Mouse (Mus musculus) macrophage (primary cell): ENCODE measurements around the gene Slc44a4. TPM values are rescaled to one million over a fixed set of nuclear protein-coding genes. Genes with fewer than 3 reads are reported as not detected.
A peak's percentile ranks its signal among the peaks of the same experiment; 100 is the strongest.
"Not testable (repeated sequence)": the region's sequence is repeated elsewhere in the genome, so short reads cannot be mapped to it uniquely, and the experiment has no call there.

ENCODE experiments used
- H3K27ac ChIP-seq: fragments of 350-480 bp; formaldehyde crosslinking; 2 replicates; pipeline ENCODE4 v1.9.0; 2021
- H3K36me3 ChIP-seq: fragments of 350-480 bp; formaldehyde crosslinking; 2 replicates; pipeline ENCODE4 v1.9.0; 2021; ENCODE audit errors: inconsistent target
- H3K4me3 ChIP-seq: fragments of 350-480 bp; formaldehyde crosslinking; 2 replicates; pipeline ENCODE4 v1.9.0; 2021; ENCODE audit errors: inconsistent target
- H3K79me2 ChIP-seq: fragments of 350-480 bp; formaldehyde crosslinking; 2 replicates; pipeline ENCODE4 v1.9.0; 2021; ENCODE audit errors: inconsistent target
- WGBS: methylation state at CpG from one replicate; pipeline ENCODE4 v1.1.7; 2026; ENCODE audit warnings: inconsistent platforms; ENCODE audit not compliant: missing documents; 5-methylcytosine and 5-hydroxymethylcytosine counted together
- polyA plus RNA-seq: library from polyadenylated mRNA; stranded (reverse); fragments of 250-400 nt; gene quantifications from 3 replicates; pipeline ENCODE4 v1.2.4, GENCODE M21; 2018; ENCODE audit warnings: inconsistent platforms

Gene Slc44a4
- polyA plus RNA-seq, 1 experiment from 2014 or later, result not detected

DNA sequence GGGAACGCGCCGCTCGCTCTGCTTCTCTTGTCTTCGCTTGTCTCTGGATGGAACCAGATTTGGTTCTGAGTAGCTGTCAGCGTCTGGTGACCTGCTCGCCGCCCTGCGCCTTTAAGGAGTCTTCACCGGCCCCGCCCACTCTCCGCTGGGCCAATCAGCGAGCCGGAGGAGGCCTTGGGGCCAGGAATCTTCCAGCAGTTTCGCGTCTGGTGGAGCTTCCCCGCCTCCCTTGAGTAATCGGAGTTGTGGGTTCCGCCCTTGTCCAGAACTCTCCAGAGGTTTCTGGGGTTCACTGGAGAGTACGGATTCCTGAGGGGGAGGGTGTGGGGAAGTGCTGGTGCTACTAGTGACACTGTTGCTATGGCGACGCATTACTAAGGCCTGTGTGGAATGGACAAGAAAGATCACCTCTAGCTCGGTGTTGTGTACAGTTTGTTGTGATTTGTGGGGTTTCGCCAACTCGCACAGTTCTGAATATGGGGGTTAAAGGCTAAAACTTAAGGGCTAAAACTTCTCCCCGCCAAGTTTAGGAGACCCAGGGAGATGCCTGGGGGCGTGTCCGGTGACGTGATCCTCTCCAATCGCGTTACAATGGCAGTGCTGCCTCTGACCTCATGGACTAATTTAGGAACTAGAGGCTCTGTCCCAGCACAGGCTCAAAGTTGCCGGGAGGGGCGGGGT lies 57.9 kb downstream of the Slc44a4 start, which contains the start of the genes Hspa1a and Hspa1l:
Gene Hspa1a (minus strand): TSS at position 88 of the 681 bp plus-strand sequence.
Gene Hspa1l (plus strand): TSS at position 635 of the 681 bp plus-strand sequence.
- H3K27ac ChIP-seq, result peak within 1 kb of the TSS; percentile 57
- WGBS, result under 1% methylated on average over 21 of the region's 33 CpGs
- H3K4me3 ChIP-seq, result peak within 1 kb of the TSS; percentile 20; the same call in 1 of the 2 replicates

GRCm38 (mm10) chr17:34975581-34976492 lies 61.6 kb downstream of the Slc44a4 start:
- 96% methylated on average over 3 of the region's 3 CpGs for WGBS
- H3K36me3 ChIP-seq, result no peaks in the 10 kb centered on the region
- no peak overlapping the region for H3K4me3 ChIP-seq
- H3K27ac ChIP-seq, result no peak overlapping the region
- H3K79me2 ChIP-seq, result no peaks in the 10 kb centered on the region

More for the DNA sequence above, 57.9 kb downstream of the Slc44a4 start, which contains the start of the genes Hspa1a and Hspa1l:
- not testable (repeated sequence) for H3K36me3 ChIP-seq, H3K79me2 ChIP-seq

DNA sequence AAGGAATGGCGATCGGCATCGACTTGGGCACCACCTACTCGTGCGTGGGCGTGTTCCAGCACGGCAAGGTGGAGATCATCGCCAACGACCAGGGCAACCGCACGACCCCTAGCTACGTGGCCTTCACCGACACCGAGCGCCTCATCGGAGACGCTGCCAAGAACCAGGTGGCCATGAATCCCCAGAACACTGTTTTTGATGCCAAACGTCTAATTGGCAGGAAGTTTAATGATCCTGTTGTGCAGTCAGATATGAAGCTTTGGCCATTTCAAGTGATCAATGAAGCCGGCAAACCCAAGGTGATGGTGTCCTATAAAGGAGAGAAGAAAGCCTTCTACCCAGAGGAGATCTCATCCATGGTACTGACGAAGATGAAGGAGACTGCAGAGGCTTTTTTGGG lies 62.7 kb downstream of the Slc44a4 start:
- no peaks in the 10 kb centered on the region for H3K79me2 ChIP-seq
- H3K36me3 ChIP-seq, result no peaks in the 10 kb centered on the region
- no peak overlapping the region for H3K4me3 ChIP-seq
- 93% methylated on average over 20 of the region's 20 CpGs for WGBS
- no peak overlapping the region for H3K27ac ChIP-seq

GRCm38 (mm10) chr17:34978239-34978638 lies 64.0 kb downstream of the Slc44a4 start:
- Histone ChIP-seq H3K79me2 (peaks cover 12% of the 10 kb centered on the region), H3K4me3 (no peak overlapping the region), H3K36me3 (no peaks in the 10 kb centered on the region), H3K27ac (no peak overlapping the region)
- 93% methylated on average over 26 of the region's 27 CpGs for WGBS

GRCm38 (mm10) chr17:34979631-34980030 lies 65.4 kb downstream of the Slc44a4 start:
- Histone ChIP-seq H3K27ac (no peak overlapping the region), H3K79me2 (peaks cover 26% of the 10 kb centered on the region), H3K36me3 (no peaks in the 10 kb centered on the region), H3K4me3 (no peak overlapping the region)
- 92% methylated on average over 4 of the region's 4 CpGs for WGBS

Other genes with a start within 250 kb of the Slc44a4 start
- gene Tnxb, start 243.9 kb upstream of the Slc44a4 start, polyA plus RNA-seq, result not detected in 3 replicates
- 0.21 to 1.4 TPM (median 0.32 TPM) in 3 replicates for gene C4b, start 170.6 kb upstream of the Slc44a4 start, polyA plus RNA-seq
- not detected in 3 replicates for gene Cyp21a1, start 109.9 kb upstream of the Slc44a4 start, polyA plus RNA-seq
- gene Stk19, start 77.5 kb upstream of the Slc44a4 start, polyA plus RNA-seq, result 23.5 to 36.5 TPM (median 28.1 TPM) in 3 replicates
- 13.6 to 19.8 TPM (median 15.8 TPM) in 3 replicates for gene Dxo, start 77.4 kb upstream of the Slc44a4 start, polyA plus RNA-seq
- 16.7 to 36.7 TPM (median 23.6 TPM) in 3 replicates for gene Skiv2l, start 64.3 kb upstream of the Slc44a4 start, polyA plus RNA-seq
- gene Nelfe, start 64.1 kb upstream of the Slc44a4 start, polyA plus RNA-seq, result 46.9 to 59.7 TPM (median 52.1 TPM) in 3 replicates
- 2.6 to 6.4 TPM (median 4.7 TPM) in 3 replicates for gene Cfb, start 51.9 kb upstream of the Slc44a4 start, polyA plus RNA-seq
- gene Zbtb12, start 35.0 kb upstream of the Slc44a4 start, polyA plus RNA-seq, result 5.4 to 6.2 TPM (median 5.5 TPM) in 3 replicates
- not detected in 3 replicates for gene Gm20547, start 32.4 kb upstream of the Slc44a4 start, polyA plus RNA-seq
- 0.63 to 0.95 TPM (median 0.86 TPM) in 3 replicates for gene C2, start 16.2 kb upstream of the Slc44a4 start, polyA plus RNA-seq
- 59.6 to 100 TPM (median 69.3 TPM) in 3 replicates for gene Ehmt2, start 16.0 kb upstream of the Slc44a4 start, polyA plus RNA-seq
- gene Neu1, start 16.8 kb downstream of the Slc44a4 start, polyA plus RNA-seq, result 80.3 to 98.8 TPM (median 81.2 TPM) in 3 replicates
- 0.57 to 1.2 TPM (median 0.69 TPM) in 3 replicates for gene Hspa1b, start 44.8 kb downstream of the Slc44a4 start, polyA plus RNA-seq
- not detected in 3 replicates for gene Gm20481, start 55.4 kb downstream of the Slc44a4 start, polyA plus RNA-seq
- 1.2 to 1.9 TPM (median 1.8 TPM) in 3 replicates for gene Hspa1a, start 57.7 kb downstream of the Slc44a4 start, polyA plus RNA-seq
- 0.47 to 1.7 TPM (median 0.96 TPM) in 3 replicates for gene Hspa1l, start 58.2 kb downstream of the Slc44a4 start, polyA plus RNA-seq
- 16.5 to 52.8 TPM (median 51.4 TPM) in 3 replicates for gene Lsm2, start 67.4 kb downstream of the Slc44a4 start, polyA plus RNA-seq
- 7.7 to 37.5 TPM (median 19.2 TPM) in 3 replicates for gene Vars, start 86.5 kb downstream of the Slc44a4 start, polyA plus RNA-seq
- gene Vwa7, start 102.1 kb downstream of the Slc44a4 start, polyA plus RNA-seq, result 0.06 to 0.32 TPM (median 0.07 TPM) in 3 replicates
- not detected in 3 replicates for gene Sapcd1, start 113.5 kb downstream of the Slc44a4 start, polyA plus RNA-seq
- gene Msh5, start 132.3 kb downstream of the Slc44a4 start, polyA plus RNA-seq, result 0.48 to 0.51 TPM (median 0.50 TPM) in 3 replicates
- 359 to 667 TPM (median 372 TPM) in 3 replicates for gene Clic1, start 135.5 kb downstream of the Slc44a4 start, polyA plus RNA-seq
- 3.3 to 9.6 TPM (median 4.8 TPM) in 3 replicates for gene Ddah2, start 144.6 kb downstream of the Slc44a4 start, polyA plus RNA-seq
- gene Ly6g6c, start 150.9 kb downstream of the Slc44a4 start, polyA plus RNA-seq, result not detected in 3 replicates
- gene Mpig6b, start 151.7 kb downstream of the Slc44a4 start, polyA plus RNA-seq, result 0.17 TPM in 1 of 3 replicates, not detected in the others
- not detected in 3 replicates for gene Ly6g6e, start 162.4 kb downstream of the Slc44a4 start, polyA plus RNA-seq
- gene Ly6g6d, start 163.6 kb downstream of the Slc44a4 start, polyA plus RNA-seq, result 0.43 to 1.7 TPM (median 0.88 TPM) in 3 replicates
- not detected in 3 replicates for gene Ly6g6f, start 171.1 kb downstream of the Slc44a4 start, polyA plus RNA-seq
- 33.9 to 63.2 TPM (median 53.2 TPM) in 3 replicates for gene Abhd16a, start 174.8 kb downstream of the Slc44a4 start, polyA plus RNA-seq
- not detected in 3 replicates for gene Ly6g5c, start 193.8 kb downstream of the Slc44a4 start, polyA plus RNA-seq
- 0.36 to 0.46 TPM in 2 of 3 replicates, not detected in the other for gene Ly6g5b, start 201.0 kb downstream of the Slc44a4 start, polyA plus RNA-seq
- gene Gpank1, start 207.0 kb downstream of the Slc44a4 start, polyA plus RNA-seq, result 11.4 to 18.0 TPM (median 13.2 TPM) in 3 replicates
- gene Csnk2b, start 207.6 kb downstream of the Slc44a4 start, polyA plus RNA-seq, result 129 to 166 TPM (median 149 TPM) in 3 replicates
- gene D17H6S53E, start 211.9 kb downstream of the Slc44a4 start, polyA plus RNA-seq, result 11.5 to 23.5 TPM (median 22.0 TPM) in 3 replicates
- gene Apom, start 217.6 kb downstream of the Slc44a4 start, polyA plus RNA-seq, result not detected in 3 replicates
- 103 to 118 TPM (median 104 TPM) in 3 replicates for gene Bag6, start 220.7 kb downstream of the Slc44a4 start, polyA plus RNA-seq